Mouse (Mus musculus) embryonic facial prominence, embryonic 12.5 days (tissue): ENCODE data around the gene Pitpnm2. TPM values are rescaled to one million over a fixed set of nuclear protein-coding genes. Genes with fewer than 3 reads are reported as not detected.
"Not testable (repeated sequence)": the region's sequence is repeated elsewhere in the genome, so short reads cannot be mapped to it uniquely, and the experiment has no call there.

ENCODE experiments used
- ATAC-seq: fragments of 200-750 bp; cut with Nextera tagmentation; 2 replicates; pipeline ENCODE4 v1.8.0; 2017; ENCODE audit not compliant: insufficient number of reproducible peaks, insufficient read depth, low FRiP score, low TSS enrichment
- H3K27ac ChIP-seq: fragments of 300-500 bp; sonication (generic); 2 replicates; pipeline ENCODE4 v1.5.1; 2016; ENCODE audit warnings: mild to moderate bottlenecking
- H3K27me3 ChIP-seq: fragments of 300-500 bp; sonication (generic); 2 replicates; pipeline ENCODE4 v1.6.1; 2016; ENCODE audit warnings: mild to moderate bottlenecking, moderate library complexity
- H3K36me3 ChIP-seq: fragments of 300-500 bp; sonication (generic); 2 replicates; pipeline ENCODE4 v1.6.1; 2016; ENCODE audit warnings: mild to moderate bottlenecking
- H3K4me1 ChIP-seq: fragments of 300-500 bp; sonication (generic); 2 replicates; pipeline ENCODE4 v1.6.1; 2016
- H3K4me2 ChIP-seq: fragments of 300-500 bp; sonication (generic); replicated peaks from 2 replicates; pipeline ENCODE4 v1.6.1; 2016; ENCODE audit warnings: mild to moderate bottlenecking, moderate library complexity
- H3K4me3 ChIP-seq: fragments of 300-500 bp; sonication (generic); 2 replicates; pipeline ENCODE4 v1.5.1; 2016; ENCODE audit warnings: mild to moderate bottlenecking
- H3K9ac ChIP-seq: fragments of 300-500 bp; sonication (generic); 2 replicates; pipeline ENCODE4 v1.6.1; 2016; ENCODE audit warnings: mild to moderate bottlenecking, moderate library complexity
- H3K9me3 ChIP-seq: fragments of 300-500 bp; sonication (generic); 2 replicates; pipeline ENCODE4 v1.6.1; 2016; ENCODE audit warnings: mild to moderate bottlenecking, moderate library complexity
- WGBS: fragments of 180-500 bp; shearing (Covaris S2); methylation state at CpG from one replicate; pipeline ENCODE4 v1.1.7; 2016; 5-methylcytosine and 5-hydroxymethylcytosine counted together
- polyA plus RNA-seq: library from polyadenylated mRNA; unstranded; fragments of >200 nt; fragmentation: Nextera tagmentation; extraction: Ambion mirVana; gene quantifications from 2 replicates; pipeline ENCODE4 v1.2.1, GENCODE M21; 2016

Pitpnm2 gene
- polyA plus RNA-seq = 4.4 and 4.8 TPM in 2 replicates

- Histone ChIP-seq H3K27ac (peak within 1 kb of the TSS; percentile 74), H3K36me3 (peaks cover 8% of the 10 kb centered on the region), H3K4me3 (peak within 1 kb of the TSS; percentile 60), H3K27me3 (0 out of 2 replicates have a peak, but pooled peaks cover 3% of the 10 kb centered on the region), H3K9ac (peak within 1 kb of the TSS; percentile 86), H3K4me2 (peak within 1 kb of the TSS; percentile 78), H3K4me1 (peaks cover 22% of the 10 kb centered on the region), H3K9me3 (no peaks in the 10 kb centered on the region)
- 1% methylated on average over 68 of the region's 90 CpGs for WGBS
- peak; percentile 18; the same call in 1 of the 2 replicates for ATAC-seq
These were observed at the start of gene Pitpnm2 for GRCm38 (mm10) chr5:124249614-124250591. Gene Pitpnm2, minus strand, starts transcription at chr5:124249760.

- peaks cover 60% of the 10 kb centered on the region for H3K36me3 ChIP-seq
- H3K4me3 ChIP-seq, H3K4me2 ChIP-seq, H3K27ac ChIP-seq, H3K9me3 ChIP-seq, H3K4me1 ChIP-seq, ATAC-seq, H3K9ac ChIP-seq, H3K27me3 ChIP-seq: not testable (repeated sequence)
- WGBS = 55% methylated on average over 4 of the region's 4 CpGs
These were observed 49.7 kb upstream of the Pitpnm2 start for GRCm38 (mm10) chr5:124299307-124299706.

GRCm38 (mm10) chr5:124296475-124296874, 46.9 kb upstream of the Pitpnm2 start:
- peaks cover 72% of the 10 kb centered on the region for H3K36me3 ChIP-seq

GRCm38 (mm10) chr5:124293967-124294366, 44.4 kb upstream of the Pitpnm2 start:
- H3K36me3 ChIP-seq = peaks cover 84% of the 10 kb centered on the region

More at GRCm38 (mm10) chr5:124296475-124296874, 46.9 kb upstream of the Pitpnm2 start:
- ATAC-seq = no peak
- no peaks in the 10 kb centered on the region for H3K9me3 ChIP-seq
- no peaks in the 10 kb centered on the region for H3K27me3 ChIP-seq
- no peak overlapping the region for H3K9ac ChIP-seq
- H3K27ac ChIP-seq = no peak overlapping the region
- H3K4me1 ChIP-seq = no peaks in the 10 kb centered on the region
- whole genome bisulfite sequencing = 93% methylated on average over 4 of the region's 4 CpGs
- no peak overlapping the region for H3K4me3 ChIP-seq
- no peak overlapping the region for H3K4me2 ChIP-seq

GRCm38 (mm10) chr5:124290216-124290615, 40.7 kb upstream of the Pitpnm2 start:
- Histone ChIP-seq H3K27me3 (no peaks in the 10 kb centered on the region), H3K27ac (no peak overlapping the region), H3K9me3 (peaks cover 3% of the 10 kb centered on the region; the same call in 1 of the 2 replicates), H3K4me1 (no peaks in the 10 kb centered on the region), H3K4me3 (no peak overlapping the region), H3K9ac (no peak overlapping the region), H3K4me2 (no peak overlapping the region), H3K36me3 (peaks cover 84% of the 10 kb centered on the region)
- ATAC-seq = no peak
- 90% methylated on average over 4 of the region's 4 CpGs for WGBS

More at GRCm38 (mm10) chr5:124293967-124294366, 44.4 kb upstream of the Pitpnm2 start:
- no peak for ATAC-seq
- no peak overlapping the region for H3K9ac ChIP-seq
- H3K27me3 ChIP-seq = no peaks in the 10 kb centered on the region
- 98% methylated on average over 5 of the region's 5 CpGs for WGBS
- no peak overlapping the region for H3K4me2 ChIP-seq
- no peak overlapping the region for H3K27ac ChIP-seq
- no peaks in the 10 kb centered on the region for H3K4me1 ChIP-seq
- H3K4me3 ChIP-seq = no peak overlapping the region
- no peaks in the 10 kb centered on the region for H3K9me3 ChIP-seq

- Histone ChIP-seq H3K27me3 (no peaks in the 10 kb centered on the region), H3K4me3 (no peak overlapping the region), H3K9ac (no peak overlapping the region), H3K27ac (no peak overlapping the region), H3K36me3 (peaks cover 75% of the 10 kb centered on the region), H3K4me1 (no peaks in the 10 kb centered on the region), H3K9me3 (peaks cover 3% of the 10 kb centered on the region; the same call in 1 of the 2 replicates), H3K4me2 (no peak overlapping the region)
- ATAC-seq = no peak
- WGBS = 97% methylated on average over 6 of the region's 6 CpGs
These were observed 38.2 kb upstream of the Pitpnm2 start for GRCm38 (mm10) chr5:124287616-124288247.

GRCm38 (mm10) chr5:124284330-124284729, 34.8 kb upstream of the Pitpnm2 start:
- Histone ChIP-seq H3K27me3 (no peaks in the 10 kb centered on the region), H3K9ac (no peak overlapping the region), H3K4me3 (no peak overlapping the region), H3K36me3 (peaks cover 69% of the 10 kb centered on the region), H3K9me3 (peaks cover 3% of the 10 kb centered on the region; the same call in 1 of the 2 replicates), H3K4me2 (no peak overlapping the region), H3K4me1 (no peaks in the 10 kb centered on the region), H3K27ac (no peak overlapping the region)
- ATAC-seq = no peak
- 74% methylated on average over 3 of the region's 3 CpGs for WGBS

GRCm38 (mm10) chr5:124282854-124283253, 33.3 kb upstream of the Pitpnm2 start:
- WGBS = 96% methylated on average over 2 of the region's 2 CpGs
- no peak for ATAC-seq
- peaks cover 72% of the 10 kb centered on the region for H3K36me3 ChIP-seq

GRCm38 (mm10) chr5:124270226-124270625, 20.7 kb upstream of the Pitpnm2 start:
- WGBS = 90% methylated on average over 5 of the region's 5 CpGs
- Histone ChIP-seq H3K27ac (0 out of 2 replicates have a peak overlapping the region, but pooled peaks have one; percentile 54), H3K9me3 (no peaks in the 10 kb centered on the region), H3K9ac (no peak overlapping the region), H3K4me1 (0 out of 2 replicates have a peak, but pooled peaks cover 7% of the 10 kb centered on the region), H3K27me3 (no peaks in the 10 kb centered on the region), H3K4me2 (no peak overlapping the region), H3K36me3 (peaks cover 41% of the 10 kb centered on the region), H3K4me3 (no peak overlapping the region)
- ATAC-seq = no peak

More at GRCm38 (mm10) chr5:124282854-124283253, 33.3 kb upstream of the Pitpnm2 start:
- Histone ChIP-seq H3K4me2 (no peak overlapping the region), H3K9me3 (peaks cover 1% of the 10 kb centered on the region; the same call in 1 of the 2 replicates), H3K27me3 (no peaks in the 10 kb centered on the region), H3K4me3 (no peak overlapping the region), H3K4me1 (no peaks in the 10 kb centered on the region), H3K27ac (no peak overlapping the region), H3K9ac (no peak overlapping the region)

GRCm38 (mm10) chr5:124269661-124270060, 20.1 kb upstream of the Pitpnm2 start:
- peaks cover 41% of the 10 kb centered on the region for H3K36me3 ChIP-seq
- no peak overlapping the region for H3K4me3 ChIP-seq
- H3K4me2 ChIP-seq = no peak overlapping the region
- ATAC-seq = no peak
- H3K9ac ChIP-seq = no peak overlapping the region
- H3K27me3 ChIP-seq = no peaks in the 10 kb centered on the region
- WGBS = 56% methylated on average over 11 of the region's 11 CpGs
- H3K4me1 ChIP-seq = 0 out of 2 replicates have a peak, but pooled peaks cover 7% of the 10 kb centered on the region
- H3K9me3 ChIP-seq = no peaks in the 10 kb centered on the region
- H3K27ac ChIP-seq = no peak overlapping the region

- WGBS = 90% methylated on average over 6 of the region's 6 CpGs
- peaks cover 42% of the 10 kb centered on the region for H3K36me3 ChIP-seq
These were observed 18.1 kb upstream of the Pitpnm2 start for GRCm38 (mm10) chr5:124267652-124268051.

More at GRCm38 (mm10) chr5:124267652-124268051, 18.1 kb upstream of the Pitpnm2 start:
- no peaks in the 10 kb centered on the region for H3K9me3 ChIP-seq
- H3K4me2 ChIP-seq = no peak overlapping the region
- no peak overlapping the region for H3K4me3 ChIP-seq
- H3K27ac ChIP-seq = no peak overlapping the region
- H3K4me1 ChIP-seq = 0 out of 2 replicates have a peak, but pooled peaks cover 7% of the 10 kb centered on the region
- no peak for ATAC-seq
- no peaks in the 10 kb centered on the region for H3K27me3 ChIP-seq
- no peak overlapping the region for H3K9ac ChIP-seq
